Mouse (Mus musculus) subcutaneous adipose tissue, adult 2 months (tissue): Measurements from ENCODE around the gene Pygm. TPM values are rescaled to one million over a fixed set of nuclear protein-coding genes. Genes with fewer than 3 reads are reported as not detected.

Experiments
- polyA plus RNA-seq: library from polyadenylated mRNA; depleted of rRNA; stranded (reverse); fragments of >200 nt; gene quantifications from 2 replicates; pipeline ENCODE4 v1.2.3, GENCODE M21; 2012; ENCODE audit warnings: low replicate concordance; rRNA removed

The Pygm gene
- polyA plus RNA-seq: 10.8 and 37.9 TPM in 2 replicates

GRCm38 (mm10) chr19:6384128-6384527 lies at the start of gene Pygm:
Gene Pygm, plus strand, starts transcription at chr19:6384399.

GRCm38 (mm10) chr19:6334673-6335457 lies 49.3 kb upstream of the Pygm start, which contains the start of gene Men1:
Gene Men1, plus strand, starts transcription at chr19:6334979.

GRCm38 (mm10) chr19:6340524-6341452 lies 43.4 kb upstream of the Pygm start, which contains the start of gene Map4k2:
Gene Map4k2, plus strand, starts transcription at chr19:6341135.

GRCm38 (mm10) chr19:6363411-6364240 lies 20.6 kb upstream of the Pygm start, which contains the start of gene Sf1:
Gene Sf1, plus strand, starts transcription at chr19:6363690.

GRCm38 (mm10) chr19:6399285-6400095 lies 15.3 kb downstream of the Pygm start, which contains the start of gene Rasgrp2:
Gene Rasgrp2, plus strand, starts transcription at chr19:6399340.

GRCm38 (mm10) chr19:6418233-6418879 lies 34.2 kb downstream of the Pygm start, which contains the start of gene Nrxn2:
Gene Nrxn2, plus strand, starts transcription at chr19:6418731.

Other genes with a start within 250 kb of the Pygm start
- gene Batf2, start 243.4 kb upstream of the Pygm start, polyA plus RNA-seq: 8.7 and 11.0 TPM in 2 replicates
- gene Arl2, start 242.9 kb upstream of the Pygm start, polyA plus RNA-seq: 139 and 178 TPM in 2 replicates
- gene Majin, start 200.0 kb upstream of the Pygm start, polyA plus RNA-seq: 0.26 and 0.46 TPM in 2 replicates
- 0.63 and 0.66 TPM in 2 replicates for gene Gpha2, start 158.0 kb upstream of the Pygm start, polyA plus RNA-seq
- gene Ppp2r5b, start 148.5 kb upstream of the Pygm start, polyA plus RNA-seq: 90.3 and 103 TPM in 2 replicates
- gene Atg2a, start 142.7 kb upstream of the Pygm start, polyA plus RNA-seq: 38.8 and 43.8 TPM in 2 replicates
- gene Ehd1, start 107.7 kb upstream of the Pygm start, polyA plus RNA-seq: 270 and 315 TPM in 2 replicates
- 10.9 and 14.7 TPM in 2 replicates for gene Cdc42bpg, start 77.9 kb upstream of the Pygm start, polyA plus RNA-seq
- 41.0 and 72.1 TPM in 2 replicates for gene Men1, start 49.4 kb upstream of the Pygm start, polyA plus RNA-seq
- 114 and 147 TPM in 2 replicates for gene Map4k2, start 43.3 kb upstream of the Pygm start, polyA plus RNA-seq
- 88.7 and 113 TPM in 2 replicates for gene Sf1, start 20.7 kb upstream of the Pygm start, polyA plus RNA-seq
- gene Rasgrp2, start 14.9 kb downstream of the Pygm start, polyA plus RNA-seq: 130 and 352 TPM in 2 replicates
- gene Nrxn2, start 34.3 kb downstream of the Pygm start, polyA plus RNA-seq: 1.3 and 8.7 TPM in 2 replicates
- gene Slc22a12, start 158.6 kb downstream of the Pygm start, polyA plus RNA-seq: not detected in 2 replicates